Mouse (Mus musculus): ENCODE results near the gene Fdx1.

The Fdx1 gene

DNA sequence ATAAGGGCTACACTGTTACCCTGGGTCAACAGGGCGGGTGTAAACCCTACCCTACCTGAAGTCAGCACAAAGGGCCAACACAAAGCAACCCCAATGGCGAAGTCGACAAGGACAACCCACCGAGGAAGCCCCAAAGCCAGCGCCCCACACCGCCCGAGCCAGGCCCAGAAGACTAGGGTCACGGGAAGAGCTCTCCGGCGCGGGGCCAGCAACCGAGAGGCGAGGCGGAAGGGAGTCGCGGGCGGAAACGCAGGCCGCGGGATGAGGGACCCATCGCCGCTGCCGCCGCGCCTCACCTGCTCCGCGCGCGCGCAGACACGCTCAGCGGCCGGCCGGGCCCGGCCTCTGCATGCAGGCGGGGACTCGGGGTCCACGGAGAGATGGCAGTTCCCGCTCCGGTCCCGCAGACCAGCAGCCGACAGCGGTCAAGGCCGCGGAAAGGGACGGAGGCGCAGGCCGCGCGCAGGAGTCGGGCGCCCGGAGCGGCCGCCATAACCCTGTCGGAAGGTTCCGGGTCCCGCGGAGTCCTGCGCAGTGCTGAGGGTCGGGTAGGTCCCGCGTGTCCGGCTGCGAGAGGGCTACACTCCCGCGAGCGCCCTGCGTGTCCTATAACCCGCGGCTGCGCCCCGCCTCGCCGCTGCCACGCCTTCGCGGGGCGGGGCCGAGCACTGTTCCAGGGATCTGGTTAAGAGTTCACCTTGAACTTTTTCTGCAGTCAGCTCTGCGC lies at the start of gene Fdx1:
Fdx1 (minus strand) TSS at position 582 of the 727 bp plus-strand sequence.
- under 1% methylated on average over 81 of the region's 81 CpGs for WGBS

DNA sequence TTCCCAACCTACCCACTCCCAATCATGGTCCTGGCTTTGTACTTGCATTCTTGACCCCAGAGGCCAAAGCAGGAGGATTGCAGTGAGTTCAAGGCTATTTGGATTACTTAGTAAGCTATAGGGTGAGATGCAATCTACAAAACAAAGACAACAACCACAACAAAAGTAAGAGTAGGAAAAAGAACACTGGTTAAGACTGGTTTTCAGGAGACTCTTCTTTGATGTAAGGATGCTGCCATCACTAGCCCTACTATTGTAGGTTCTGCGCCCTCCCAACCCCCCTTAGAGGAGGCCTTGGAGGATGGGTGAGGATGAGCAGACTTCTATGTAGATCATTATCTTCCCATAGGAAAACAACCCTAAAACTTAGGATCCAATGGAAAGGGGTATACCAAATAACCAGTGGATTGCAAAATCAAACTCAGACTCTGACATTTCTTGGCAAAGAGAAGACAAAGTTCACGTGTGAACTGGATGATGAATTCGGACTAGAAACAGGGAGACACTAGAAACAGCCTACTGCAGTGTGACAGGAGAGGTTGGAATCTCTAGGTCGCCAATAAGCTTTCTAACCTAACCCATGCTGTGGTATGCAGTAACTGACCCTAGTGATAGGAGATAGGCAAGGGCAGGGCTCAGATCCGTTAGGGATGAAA lies 49.6 kb upstream of the Fdx1 start:
- WGBS = 88% methylated on average over 5 of the region's 5 CpGs

DNA sequence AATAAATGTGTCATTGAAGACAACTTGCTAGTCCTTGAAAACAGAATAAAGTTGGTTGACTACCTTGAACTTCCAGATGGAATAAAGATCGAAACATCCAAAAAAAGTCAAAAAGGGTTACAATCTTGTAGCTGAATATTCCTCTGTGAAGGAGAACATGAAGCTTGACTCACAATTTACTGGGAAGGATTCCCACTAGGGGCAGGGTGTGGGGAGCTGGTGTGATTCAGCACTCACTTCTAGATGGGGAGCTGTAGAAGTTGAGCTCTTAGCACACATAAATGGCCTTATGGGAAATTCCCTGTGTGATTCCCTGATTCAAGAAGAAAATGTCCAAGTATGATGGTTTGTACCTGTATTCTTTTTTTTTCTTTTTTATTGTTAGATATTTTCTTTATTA lies 49.0 kb upstream of the Fdx1 start:
- WGBS = 52% methylated on average over 1 of the region's 1 CpGs

DNA sequence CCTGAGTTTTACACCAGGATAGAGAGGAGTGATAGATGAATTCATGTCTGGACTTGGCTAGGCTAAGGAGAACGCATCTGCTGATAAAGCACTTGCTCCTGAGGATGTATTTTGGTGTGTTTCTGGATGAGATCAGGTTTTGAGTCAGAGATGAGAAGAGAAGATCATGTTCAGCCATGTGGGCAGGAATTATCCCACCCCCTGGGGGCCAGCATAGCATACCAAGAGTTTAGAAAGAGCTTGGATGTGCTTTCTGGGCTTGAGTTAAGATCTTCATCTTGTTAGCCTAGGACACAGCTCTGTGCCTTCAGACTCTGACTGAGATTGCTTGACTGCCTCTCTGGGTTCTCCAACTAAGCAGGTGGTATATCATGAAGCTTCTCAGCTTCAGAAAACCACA lies 45.2 kb upstream of the Fdx1 start:
- WGBS = 88% methylated on average over 1 of the region's 1 CpGs

DNA sequence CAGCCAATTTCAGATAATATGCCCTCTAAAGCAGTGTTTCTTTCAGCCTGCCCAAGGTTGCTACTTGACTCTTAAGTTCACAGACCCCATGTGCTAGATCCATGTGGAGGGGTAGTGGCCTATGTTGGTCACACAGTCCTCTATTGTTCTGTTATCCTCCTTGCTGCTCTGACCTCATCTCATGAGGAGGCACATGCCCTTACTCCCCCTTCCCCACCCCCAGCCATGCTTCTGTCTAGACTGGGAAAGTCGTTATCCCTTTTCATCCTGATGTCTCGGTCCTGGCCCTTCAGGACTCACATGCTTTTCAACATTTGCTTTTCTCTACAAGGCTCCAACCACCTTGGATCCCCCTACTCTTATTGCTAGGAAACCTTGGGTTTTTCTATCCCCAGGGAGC lies 44.0 kb upstream of the Fdx1 start:
- 77% methylated on average over 2 of the region's 2 CpGs for WGBS

DNA sequence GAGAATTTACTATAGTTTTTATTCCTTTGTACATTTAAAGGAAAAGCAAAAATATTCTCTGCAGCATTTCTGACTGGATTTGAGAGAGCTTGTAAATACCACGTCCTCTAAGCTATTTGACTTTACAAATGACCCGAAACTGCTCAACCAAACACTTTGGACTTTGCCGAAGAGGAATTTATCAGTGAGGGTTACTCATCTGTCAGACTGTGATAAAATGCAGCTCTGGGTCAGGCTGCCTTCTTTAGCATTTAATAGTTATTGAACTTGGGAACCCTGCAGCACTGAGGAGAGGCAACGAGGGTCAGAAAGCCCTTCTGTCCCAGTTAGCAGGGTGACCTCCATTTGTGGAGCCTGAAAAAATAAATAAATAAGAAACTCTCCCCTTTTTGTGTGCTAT lies 40.1 kb upstream of the Fdx1 start:
- WGBS = 93% methylated on average over 4 of the region's 4 CpGs

DNA sequence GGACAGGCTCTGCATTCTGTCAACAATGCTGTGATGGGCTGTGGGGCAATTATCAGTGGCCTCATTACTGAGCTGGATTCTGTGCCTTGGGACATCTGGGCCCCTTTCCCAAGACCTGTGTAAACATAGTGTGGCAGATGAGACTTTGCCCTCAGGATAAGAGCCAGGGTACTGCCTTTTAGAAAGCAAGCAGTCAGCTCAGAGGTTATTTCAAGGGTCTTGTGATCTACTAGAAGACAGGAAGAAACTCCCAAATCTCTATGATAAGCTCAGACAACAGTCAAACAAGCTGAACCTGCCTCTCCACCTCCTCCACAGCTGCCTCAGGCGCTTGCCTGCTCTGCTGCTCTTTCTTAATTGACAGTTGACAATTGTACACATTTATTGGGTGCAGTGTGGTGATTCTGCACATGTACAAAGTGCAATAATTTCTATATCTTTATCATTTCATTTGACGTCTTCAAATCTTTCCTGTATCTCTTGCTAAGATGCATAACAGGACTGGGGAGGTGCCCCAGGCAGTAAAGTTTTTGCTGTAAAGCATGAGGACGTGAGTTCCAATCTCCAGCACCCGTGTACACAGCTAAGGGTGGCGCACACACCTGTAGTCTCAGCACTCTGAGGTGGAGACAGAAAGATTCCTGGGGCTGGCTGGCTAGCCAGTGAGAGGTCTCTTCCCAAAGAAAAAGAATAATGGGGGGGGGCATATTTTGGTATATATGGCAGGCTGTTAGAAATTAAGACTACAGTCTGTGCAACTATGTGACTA lies 32.2 kb upstream of the Fdx1 start:
- WGBS = 96% methylated on average over 5 of the region's 5 CpGs

DNA sequence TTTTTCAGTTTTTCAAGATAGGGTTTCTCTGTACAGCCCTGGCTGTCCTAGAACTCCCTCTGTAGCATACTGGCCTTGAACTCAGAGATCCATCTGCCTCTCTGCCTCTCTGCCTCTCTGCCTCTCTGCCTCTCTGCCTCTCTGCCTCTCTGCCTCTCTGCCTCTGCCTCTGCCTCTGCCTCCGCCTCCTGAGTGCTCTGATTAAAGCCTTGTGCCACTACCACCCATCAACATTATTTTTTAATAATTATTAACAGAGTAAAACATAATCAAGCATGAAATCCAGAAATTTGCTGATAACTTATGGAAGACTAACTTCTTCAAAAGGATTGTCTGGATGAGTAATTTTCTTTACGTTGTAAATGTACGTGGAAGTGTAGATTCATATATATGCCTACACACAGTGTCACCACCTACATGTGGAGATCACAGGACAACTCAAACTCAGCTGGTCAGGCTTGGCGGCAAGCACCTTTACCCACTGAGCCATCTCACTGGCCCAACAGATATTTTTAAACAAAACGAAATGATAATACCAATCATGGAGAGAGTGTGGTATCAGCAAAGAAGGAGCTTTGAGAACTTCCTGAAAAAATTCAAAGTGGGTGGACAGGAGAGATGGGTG lies 31.4 kb upstream of the Fdx1 start:
- WGBS = 88% methylated on average over 5 of the region's 5 CpGs

DNA sequence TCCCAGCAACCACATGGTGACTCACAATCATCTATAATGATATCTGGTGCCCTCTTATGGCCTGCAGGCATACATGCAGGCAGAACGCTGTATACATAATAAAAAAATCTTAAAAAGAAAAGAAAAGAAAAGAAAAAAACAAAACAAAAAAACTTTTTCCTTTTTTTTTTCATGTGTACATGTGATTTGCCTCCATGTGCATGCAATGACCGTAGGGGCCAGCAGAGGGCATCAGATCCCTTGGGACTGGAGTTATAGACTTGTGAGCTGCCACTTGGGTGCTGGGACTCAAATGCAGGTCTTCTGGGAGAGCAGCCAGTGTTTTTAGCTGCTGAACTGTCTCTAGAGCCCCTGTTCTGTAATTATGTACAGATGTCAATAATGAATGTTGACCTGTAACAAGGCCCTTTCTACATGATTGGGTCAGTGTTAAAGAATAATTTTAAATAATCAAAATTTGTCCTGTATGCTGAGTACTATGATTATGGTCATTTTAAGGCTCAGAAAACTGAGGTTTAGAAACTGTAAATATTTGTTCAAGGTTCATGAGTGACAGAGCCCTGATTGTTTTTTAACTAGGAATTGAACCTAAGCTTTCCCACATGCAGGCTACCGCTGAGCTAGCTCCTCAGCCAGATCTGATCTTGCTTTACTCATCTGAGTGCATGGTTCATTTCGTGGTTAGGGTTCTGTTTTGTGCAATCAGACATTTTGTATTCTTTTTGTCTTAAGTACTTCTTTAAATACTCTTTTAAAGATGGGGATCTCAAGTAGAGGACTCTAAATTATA lies 30.3 kb upstream of the Fdx1 start:
- WGBS = 88% methylated on average over 4 of the region's 4 CpGs

DNA sequence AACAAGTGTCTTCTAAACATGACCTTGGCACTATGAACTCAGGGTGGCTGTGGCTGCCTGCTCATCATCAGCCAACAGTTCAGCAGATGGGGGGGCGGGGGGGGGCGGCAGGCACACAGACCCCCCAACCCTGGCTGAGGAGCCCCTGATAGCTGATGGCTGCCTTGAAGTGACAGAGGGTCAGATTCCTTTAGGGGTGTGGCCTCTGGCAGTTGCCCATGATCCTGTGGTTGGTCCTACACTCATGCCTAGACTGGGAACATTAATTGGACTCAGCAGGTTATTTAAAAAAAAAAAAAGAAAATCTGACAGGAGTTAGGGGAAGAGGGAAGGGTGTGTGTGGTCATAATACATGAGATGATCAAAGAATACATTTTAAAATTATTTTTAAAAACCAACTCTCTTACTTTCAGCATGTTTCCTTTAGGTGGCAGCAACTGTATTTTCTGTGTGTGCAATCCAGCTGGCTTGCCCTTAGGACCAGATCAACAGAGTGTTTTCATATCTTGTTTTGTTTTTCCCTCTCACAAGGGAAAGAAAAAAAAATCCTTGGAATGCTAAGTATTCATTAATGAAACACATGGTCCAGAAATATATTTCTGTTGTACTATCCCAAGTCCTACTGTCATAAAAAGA lies 28.0 kb upstream of the Fdx1 start:
- 37% methylated on average over 2 of the region's 2 CpGs for WGBS

DNA sequence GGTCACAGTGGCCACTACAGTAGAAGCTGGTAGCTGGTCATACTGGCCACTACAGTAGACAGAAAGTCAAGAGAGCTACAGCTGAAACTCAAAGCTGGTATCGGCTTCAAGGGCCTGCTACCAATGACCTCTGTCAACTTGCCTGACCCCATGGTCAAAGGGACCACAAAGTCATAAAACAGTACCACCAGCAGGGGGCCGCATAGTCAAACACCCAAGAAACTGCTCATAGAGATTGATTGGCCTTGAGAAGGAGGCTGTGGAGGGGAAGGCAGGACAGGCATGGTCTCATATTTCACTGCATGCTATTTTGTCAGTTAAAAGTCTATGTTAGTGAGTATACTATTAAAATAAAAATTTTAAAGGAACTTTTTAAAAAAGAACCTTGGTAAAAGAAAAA lies 27.5 kb upstream of the Fdx1 start:
- 56% methylated on average over 2 of the region's 2 CpGs for WGBS

DNA sequence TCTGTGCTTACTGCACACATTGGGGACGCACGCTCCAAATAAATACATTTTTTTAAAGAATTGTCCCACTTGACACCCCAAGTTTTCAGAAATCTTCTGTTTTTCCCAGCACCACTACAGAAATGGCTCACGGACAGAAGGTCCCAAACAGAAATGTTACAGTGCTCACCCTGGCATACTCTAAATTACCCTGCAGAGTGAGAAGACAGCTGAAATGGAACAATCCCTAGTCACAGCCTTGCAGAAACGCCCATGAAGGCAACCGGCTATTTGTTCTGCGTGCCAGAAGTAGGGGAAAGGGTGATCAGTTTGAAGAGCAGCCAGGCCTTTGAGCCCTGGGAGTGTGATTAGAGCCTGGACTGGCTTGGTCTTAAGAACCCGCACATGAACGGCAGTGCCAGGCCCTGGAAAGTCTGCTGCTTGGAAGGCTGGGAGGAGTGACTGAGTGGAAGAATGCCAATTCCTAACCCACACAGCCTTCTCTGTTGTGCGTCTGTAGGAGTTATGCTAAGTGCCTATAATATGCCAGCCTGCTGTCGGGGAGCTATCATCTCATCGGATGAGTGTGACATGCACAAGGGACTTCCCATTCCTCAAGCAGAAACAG lies 22.2 kb upstream of the Fdx1 start:
- WGBS = 36% methylated on average over 11 of the region's 11 CpGs

DNA sequence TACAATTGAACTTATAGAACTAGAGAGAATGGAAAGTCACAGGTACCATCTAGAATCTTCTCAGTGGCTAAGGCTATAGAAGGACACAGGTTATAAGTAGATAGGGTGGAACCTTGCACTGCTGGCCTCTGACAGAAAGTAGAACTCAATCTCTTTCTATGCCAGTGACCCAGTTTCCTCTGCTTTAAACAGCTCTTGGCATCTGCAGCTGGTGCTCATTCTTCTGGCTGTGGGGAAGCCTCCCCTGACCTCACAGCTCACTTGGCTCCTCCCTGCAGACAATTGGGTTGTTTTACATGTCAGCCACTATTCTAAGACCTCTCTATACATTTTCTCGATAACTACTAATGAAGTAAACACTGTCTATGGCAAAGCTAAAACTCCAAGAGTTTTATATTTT lies 17.8 kb upstream of the Fdx1 start:
- 58% methylated on average over 1 of the region's 1 CpGs for WGBS

DNA sequence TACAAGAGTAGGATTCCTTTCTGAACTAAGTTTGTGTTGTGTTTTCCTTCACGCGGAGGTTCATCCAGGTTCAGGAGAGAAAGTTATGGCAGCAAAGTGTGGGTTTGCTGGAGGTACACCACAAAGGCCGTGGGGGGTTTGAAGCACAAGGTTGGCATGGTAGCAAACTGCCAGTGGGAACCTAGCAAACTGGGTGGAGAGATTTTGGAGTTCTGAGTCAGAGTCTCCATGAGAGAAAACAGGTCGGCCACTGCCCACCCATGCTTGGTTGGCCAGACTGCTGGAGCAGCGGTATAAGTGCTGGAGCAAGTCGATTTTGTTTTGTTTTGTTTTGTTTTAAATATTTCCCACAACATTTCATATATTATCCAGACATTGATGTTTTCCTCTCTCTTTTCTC lies 15.9 kb upstream of the Fdx1 start:
- WGBS = 73% methylated on average over 6 of the region's 6 CpGs

DNA sequence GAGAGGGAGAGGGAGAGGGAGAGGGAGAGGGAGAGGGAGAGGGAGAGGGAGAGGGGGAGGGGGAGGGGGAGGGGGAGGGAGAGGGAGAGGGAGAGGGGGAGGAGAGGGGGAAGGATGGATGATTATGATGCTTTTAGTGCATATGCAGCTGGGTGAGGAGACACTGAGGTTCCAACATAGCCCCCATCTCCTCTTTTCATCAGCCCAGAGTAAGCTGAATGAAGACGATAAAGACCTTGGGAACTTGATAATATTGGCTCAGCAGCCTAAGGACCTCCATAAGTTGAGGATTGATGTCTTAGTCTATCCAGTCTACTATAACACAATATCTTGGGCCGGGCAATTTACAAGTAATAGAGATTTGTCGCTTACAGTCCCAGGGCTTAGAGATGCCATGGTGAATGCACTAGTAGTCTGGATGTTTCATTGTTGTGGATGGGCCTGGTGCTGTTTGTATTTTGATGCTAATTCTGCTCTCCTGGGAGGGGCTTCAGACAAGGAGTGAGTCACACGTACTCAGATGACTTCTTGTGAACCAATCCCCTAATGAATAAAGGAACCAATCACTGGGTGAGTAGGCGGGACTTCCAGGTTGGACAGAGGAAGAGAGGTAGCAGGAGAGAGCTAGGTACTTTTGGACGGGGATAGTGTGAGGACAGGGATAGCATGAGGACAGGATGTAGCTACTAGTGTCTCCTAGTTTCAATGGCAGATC lies 15.3 kb upstream of the Fdx1 start:
- WGBS = 79% methylated on average over 6 of the region's 6 CpGs

DNA sequence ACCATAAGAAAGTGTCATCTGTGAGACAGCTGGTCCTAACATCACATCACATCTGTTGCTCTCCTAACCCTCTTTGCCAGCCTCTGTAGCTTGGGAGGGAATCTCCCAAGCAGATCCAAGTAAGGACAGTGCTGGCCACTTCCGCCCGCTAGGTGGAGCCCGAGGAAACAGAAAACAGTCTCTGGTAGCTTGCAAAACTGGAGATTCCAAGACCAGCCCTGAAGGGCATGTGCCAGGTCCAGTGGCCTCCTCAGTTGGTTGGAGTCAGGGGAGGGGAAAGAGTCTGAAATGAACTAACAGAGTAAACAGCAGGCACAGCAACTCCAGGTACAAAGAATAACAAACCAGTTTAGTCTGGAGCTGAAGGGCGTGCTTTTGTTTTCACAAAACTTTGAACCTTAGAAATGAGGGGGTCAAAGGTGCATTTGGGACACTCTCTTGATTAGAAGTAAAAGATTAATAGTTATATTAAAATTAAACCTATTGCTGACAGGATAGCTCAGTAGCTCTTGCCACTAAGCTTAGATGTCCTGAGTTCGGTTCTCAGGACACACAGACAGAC lies 14.2 kb upstream of the Fdx1 start:
- 43% methylated on average over 5 of the region's 5 CpGs for WGBS

DNA sequence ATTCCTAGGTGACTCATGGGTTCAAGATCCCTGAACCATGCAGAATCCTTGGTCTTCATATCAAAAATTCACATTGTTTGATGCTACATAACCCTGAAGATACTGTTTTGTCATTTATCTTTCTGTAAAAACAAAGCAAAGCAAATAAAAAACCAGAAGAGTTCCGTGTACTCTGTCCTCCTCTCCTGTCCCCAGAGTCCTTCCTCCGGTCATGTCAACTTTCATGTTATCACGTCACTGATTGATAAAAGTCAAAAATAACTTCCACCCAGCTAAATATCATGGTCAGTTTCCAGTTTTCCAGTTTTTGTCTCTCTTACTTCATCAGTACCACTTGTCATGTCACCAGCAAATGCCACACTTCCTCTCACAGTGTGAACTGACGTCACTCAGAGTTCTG lies 11.5 kb upstream of the Fdx1 start:
- 87% methylated on average over 4 of the region's 4 CpGs for WGBS

DNA sequence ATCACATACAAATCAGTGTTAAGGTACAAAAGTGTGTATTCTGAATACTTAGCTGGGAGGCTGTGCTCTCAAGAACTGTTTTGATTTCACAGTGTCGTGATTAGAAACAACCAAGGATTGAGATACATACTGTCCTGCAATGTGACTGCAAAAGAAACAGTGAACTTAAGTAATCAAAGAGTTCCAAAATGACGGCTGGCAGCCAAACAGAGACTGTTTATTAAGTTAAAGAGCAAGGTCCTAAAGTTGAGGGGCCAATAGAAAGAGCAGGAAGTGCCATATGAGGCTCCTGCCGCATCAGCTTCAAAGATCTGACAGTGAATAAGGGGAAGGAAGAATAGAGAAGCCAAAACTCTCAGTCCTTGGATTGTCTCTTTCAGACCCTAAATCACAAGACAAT lies 10.5 kb upstream of the Fdx1 start:
- 66% methylated on average over 3 of the region's 3 CpGs for WGBS

DNA sequence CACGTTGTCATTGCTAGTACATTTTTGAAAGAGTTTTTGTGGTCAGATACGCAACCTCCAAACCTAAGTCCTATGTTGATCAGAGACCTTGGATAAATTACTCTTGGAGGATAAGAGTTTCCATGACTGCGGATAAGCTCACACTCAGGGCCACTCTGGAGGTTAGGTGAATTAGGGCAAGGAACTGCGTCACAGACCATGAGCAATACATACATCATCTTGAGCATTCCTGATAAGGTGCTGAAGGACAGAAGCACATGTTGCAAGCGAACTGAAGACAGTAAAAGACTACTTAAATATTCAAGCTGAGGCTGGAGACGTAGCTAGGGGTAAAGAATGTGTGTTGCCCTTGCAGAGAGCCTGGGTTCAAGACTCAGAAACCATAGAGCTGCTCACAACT lies 754 bp upstream of the Fdx1 start:
- WGBS = 87% methylated on average over 6 of the region's 6 CpGs

All from cerebral cortex, adult 2 months (tissue).